Mouse (Mus musculus) stomach, embryonic 16.5 days (tissue): ENCODE results near the gene Ip6k3. TPM values are rescaled to one million over a fixed set of nuclear protein-coding genes. Genes with fewer than 3 reads are reported as not detected.

Experiments
- ATAC-seq: fragments of 200-750 bp; cut with Nextera tagmentation; 2 replicates; pipeline ENCODE4 v1.8.0; 2017; ENCODE audit warnings: moderate number of reproducible peaks, moderate TSS enrichment; ENCODE audit not compliant: insufficient read depth, low FRiP score
- H3K27ac ChIP-seq: fragments of 300-500 bp; sonication (generic); 2 replicates; pipeline ENCODE4 v1.5.1; 2014; ENCODE audit warnings: low read length
- H3K27me3 ChIP-seq: fragments of 300-500 bp; sonication (generic); 2 replicates; pipeline ENCODE4 v1.6.1; 2014; ENCODE audit warnings: low read length, control low read depth, mixed read lengths; ENCODE audit not compliant: control insufficient read depth, insufficient read depth
- H3K36me3 ChIP-seq: fragments of 300-500 bp; sonication (generic); 2 replicates; pipeline ENCODE4 v1.6.1; 2014; ENCODE audit warnings: low read length; ENCODE audit not compliant: control insufficient read depth, insufficient read depth
- H3K4me1 ChIP-seq: fragments of 300-500 bp; sonication (generic); 2 replicates; pipeline ENCODE4 v1.6.1; 2014; ENCODE audit warnings: low read length, control low read depth, mixed read lengths; ENCODE audit not compliant: control insufficient read depth, insufficient read depth
- H3K4me2 ChIP-seq: fragments of 300-500 bp; sonication (generic); 2 replicates; pipeline ENCODE4 v1.6.1; 2014; ENCODE audit warnings: low read depth, low read length, mixed read lengths
- H3K4me3 ChIP-seq: fragments of 300-500 bp; sonication (generic); replicated peaks from 2 replicates; pipeline ENCODE4 v1.5.1; 2014; ENCODE audit warnings: mild to moderate bottlenecking, low read length
- H3K9ac ChIP-seq: fragments of 300-500 bp; sonication (generic); 2 replicates; pipeline ENCODE4 v1.6.1; 2014; ENCODE audit warnings: low read length
- H3K9me3 ChIP-seq: fragments of 300-500 bp; sonication (generic); replicated peaks from 2 replicates; pipeline ENCODE4 v1.6.1; 2016; ENCODE audit warnings: low read length, control low read depth; ENCODE audit not compliant: control insufficient read depth
- WGBS: fragments of 180-500 bp; shearing (Covaris S2); extraction: QIAGEN DNeasy Blood & Tissue Kit; methylation state at CpG from one replicate; pipeline ENCODE4 v1.1.7; 2014; 5-methylcytosine and 5-hydroxymethylcytosine counted together
- polyA plus RNA-seq: library from polyadenylated mRNA; unstranded; fragments of >200 nt; fragmentation: Nextera tagmentation; extraction: Ambion mirVana; gene quantifications from 2 replicates; pipeline ENCODE4 v1.2.1, GENCODE M21; 2015

Gene Ip6k3
- polyA plus RNA-seq, 1 experiment from 2014 or later: 1.3 TPM

GRCm38 (mm10) chr17:27176287-27176686 lies 8.7 kb upstream of the Ip6k3 start:
- Histone ChIP-seq H3K27me3 (no peaks in the 10 kb centered on the region), H3K27ac (no peak overlapping the region), H3K4me1 (no peaks in the 10 kb centered on the region), H3K36me3 (no peaks in the 10 kb centered on the region), H3K4me2 (no peak overlapping the region), H3K9me3 (no peaks in the 10 kb centered on the region), H3K4me3 (no peak overlapping the region), H3K9ac (no peak overlapping the region)
- WGBS: 71% methylated on average over 3 of the region's 3 CpGs
- no peak for ATAC-seq

- Histone ChIP-seq H3K4me2 (no peak overlapping the region), H3K27me3 (no peaks in the 10 kb centered on the region), H3K4me1 (no peaks in the 10 kb centered on the region), H3K4me3 (no peak overlapping the region), H3K36me3 (no peaks in the 10 kb centered on the region), H3K27ac (no peak overlapping the region), H3K9me3 (no peaks in the 10 kb centered on the region), H3K9ac (0 out of 2 replicates have a peak overlapping the region, but pooled peaks have one; percentile 38)
- peak; percentile 59; the same call in 1 of the 2 replicates for ATAC-seq
- WGBS: 29% methylated on average over 14 of the region's 14 CpGs
These were observed 7.7 kb upstream of the Ip6k3 start for GRCm38 (mm10) chr17:27175196-27175874.

GRCm38 (mm10) chr17:27173715-27174114 lies 6.1 kb upstream of the Ip6k3 start:
- H3K4me1 ChIP-seq: no peaks in the 10 kb centered on the region
- H3K4me3 ChIP-seq: no peak overlapping the region
- peak overlapping the region; percentile 8; the same call in 1 of the 2 replicates for H3K27ac ChIP-seq
- H3K4me2 ChIP-seq: no peak overlapping the region
- no peak for ATAC-seq
- H3K9ac ChIP-seq: no peak overlapping the region
- H3K9me3 ChIP-seq: no peaks in the 10 kb centered on the region
- WGBS: 60% methylated on average over 3 of the region's 3 CpGs
- H3K36me3 ChIP-seq: no peaks in the 10 kb centered on the region
- no peaks in the 10 kb centered on the region for H3K27me3 ChIP-seq

- H3K4me2 ChIP-seq: no peak overlapping the region
- WGBS: 77% methylated on average over 9 of the region's 9 CpGs
These were observed 4.9 kb upstream of the Ip6k3 start for GRCm38 (mm10) chr17:27172459-27172858.

GRCm38 (mm10) chr17:27171121-27171520 lies 3.5 kb upstream of the Ip6k3 start:
- WGBS: 74% methylated on average over 5 of the region's 5 CpGs

More at GRCm38 (mm10) chr17:27172459-27172858, 4.9 kb upstream of the Ip6k3 start:
- Histone ChIP-seq H3K9ac (no peak overlapping the region), H3K4me3 (no peak overlapping the region), H3K4me1 (no peaks in the 10 kb centered on the region), H3K27ac (no peak overlapping the region), H3K27me3 (no peaks in the 10 kb centered on the region), H3K9me3 (no peaks in the 10 kb centered on the region), H3K36me3 (no peaks in the 10 kb centered on the region)
- ATAC-seq: no peak

GRCm38 (mm10) chr17:27169952-27170695 lies 2.5 kb upstream of the Ip6k3 start:
- no peaks in the 10 kb centered on the region for H3K9me3 ChIP-seq
- no peak overlapping the region for H3K4me2 ChIP-seq
- no peaks in the 10 kb centered on the region for H3K4me1 ChIP-seq
- WGBS: 74% methylated on average over 11 of the region's 11 CpGs
- no peak for ATAC-seq
- no peak overlapping the region for H3K4me3 ChIP-seq
- no peaks in the 10 kb centered on the region for H3K27me3 ChIP-seq
- H3K27ac ChIP-seq: no peak overlapping the region
- no peaks in the 10 kb centered on the region for H3K36me3 ChIP-seq
- H3K9ac ChIP-seq: no peak overlapping the region

More at GRCm38 (mm10) chr17:27171121-27171520, 3.5 kb upstream of the Ip6k3 start:
- H3K36me3 ChIP-seq: no peaks in the 10 kb centered on the region
- no peaks in the 10 kb centered on the region for H3K4me1 ChIP-seq
- H3K4me3 ChIP-seq: no peak overlapping the region
- H3K4me2 ChIP-seq: no peak overlapping the region
- no peak overlapping the region for H3K9ac ChIP-seq
- H3K27ac ChIP-seq: no peak overlapping the region
- ATAC-seq: no peak
- no peaks in the 10 kb centered on the region for H3K27me3 ChIP-seq
- no peaks in the 10 kb centered on the region for H3K9me3 ChIP-seq

GRCm38 (mm10) chr17:27168569-27168968 lies 974 bp upstream of the Ip6k3 start:
- H3K36me3 ChIP-seq: no peaks in the 10 kb centered on the region
- H3K9me3 ChIP-seq: no peaks in the 10 kb centered on the region
- H3K9ac ChIP-seq: no peak overlapping the region
- 96% methylated on average over 4 of the region's 4 CpGs for WGBS
- H3K4me3 ChIP-seq: no peak overlapping the region
- ATAC-seq: no peak
- H3K27ac ChIP-seq: no peak overlapping the region
- no peak overlapping the region for H3K4me2 ChIP-seq
- H3K27me3 ChIP-seq: no peaks in the 10 kb centered on the region
- H3K4me1 ChIP-seq: no peaks in the 10 kb centered on the region

GRCm38 (mm10) chr17:27166901-27167300 lies 694 bp downstream of the Ip6k3 start:
- Histone ChIP-seq H3K27ac (no peak overlapping the region), H3K27me3 (no peaks in the 10 kb centered on the region), H3K4me1 (no peaks in the 10 kb centered on the region), H3K9me3 (no peaks in the 10 kb centered on the region), H3K4me2 (no peak overlapping the region), H3K4me3 (no peak overlapping the region), H3K9ac (no peak overlapping the region), H3K36me3 (no peaks in the 10 kb centered on the region)
- ATAC-seq: no peak
- 70% methylated on average over 6 of the region's 6 CpGs for WGBS

- WGBS: 54% methylated on average over 8 of the region's 8 CpGs
These were observed 2.4 kb downstream of the Ip6k3 start for GRCm38 (mm10) chr17:27165054-27165773.

More at GRCm38 (mm10) chr17:27165054-27165773, 2.4 kb downstream of the Ip6k3 start:
- ATAC-seq: peak; percentile 39; the same call in 1 of the 2 replicates
- no peaks in the 10 kb centered on the region for H3K9me3 ChIP-seq
- no peaks in the 10 kb centered on the region for H3K36me3 ChIP-seq
- no peaks in the 10 kb centered on the region; the same call in 1 of the 2 replicates for H3K4me1 ChIP-seq
- no peaks in the 10 kb centered on the region for H3K27me3 ChIP-seq
- H3K4me3 ChIP-seq: no peak overlapping the region
- H3K9ac ChIP-seq: no peak overlapping the region
- H3K27ac ChIP-seq: 0 out of 2 replicates have a peak overlapping the region, but pooled peaks have one; percentile 4
- H3K4me2 ChIP-seq: no peak overlapping the region
